Mouse (Mus musculus) naive thymus-derived CD4-positive, alpha-beta T cell, adult 5 months (primary cell): ENCODE results near the gene Slc25a48. TPM values are rescaled to one million over a fixed set of nuclear protein-coding genes. Genes with fewer than 3 reads are reported as not detected.

Source experiments
- polyA plus RNA-seq: library from polyadenylated mRNA; unstranded; fragments of 100-300 nt; shearing (Covaris generic); gene quantifications from one replicate; pipeline ENCODE4 v1.2.1, GENCODE M21; 2017

Gene Slc25a48
- polyA plus RNA-seq = not detected

DNA sequence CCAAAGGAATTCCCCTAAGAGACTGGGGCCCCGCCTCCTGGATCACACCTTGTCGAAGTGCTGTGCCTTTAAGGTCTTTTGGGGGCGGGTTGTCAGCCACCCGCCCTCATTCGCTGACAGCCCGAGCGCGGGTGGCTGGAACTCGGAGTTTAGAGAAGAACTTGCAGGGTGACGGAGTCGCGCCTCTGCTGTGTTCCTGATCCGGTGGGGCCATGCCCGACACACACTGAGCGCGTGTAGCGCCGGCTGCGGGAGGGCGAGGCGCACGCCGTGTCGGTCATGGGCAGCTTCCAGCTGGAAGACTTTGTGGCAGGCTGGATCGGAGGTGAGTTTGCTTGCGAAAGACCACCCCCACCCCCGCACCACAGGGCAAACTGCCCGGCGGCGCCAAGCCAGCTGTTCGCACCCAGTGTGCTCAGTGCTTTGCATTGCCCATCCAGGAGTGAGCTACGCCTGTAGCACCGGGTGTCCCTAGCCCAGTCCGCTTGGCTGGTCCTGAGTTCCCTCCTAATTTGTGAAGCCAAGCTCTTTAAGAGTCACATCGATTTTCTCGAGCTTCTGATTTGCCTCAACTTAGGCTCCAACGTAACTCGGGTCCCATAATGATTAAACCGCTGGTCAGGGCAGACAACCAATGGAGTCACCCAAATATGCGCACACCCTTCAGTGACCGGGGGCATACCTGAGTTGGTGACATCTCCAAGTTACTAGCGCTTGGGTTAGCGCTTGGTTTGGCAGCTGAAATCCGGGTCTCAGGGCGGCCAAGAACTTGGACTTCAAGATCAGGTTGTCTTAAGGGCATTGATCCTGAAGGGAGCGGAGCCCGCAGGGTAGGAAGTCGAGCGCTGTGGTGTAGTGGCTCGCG is at the start of gene Slc25a48:
Gene Slc25a48 (plus strand): TSS at position 145 of the 865 bp plus-strand sequence.

DNA sequence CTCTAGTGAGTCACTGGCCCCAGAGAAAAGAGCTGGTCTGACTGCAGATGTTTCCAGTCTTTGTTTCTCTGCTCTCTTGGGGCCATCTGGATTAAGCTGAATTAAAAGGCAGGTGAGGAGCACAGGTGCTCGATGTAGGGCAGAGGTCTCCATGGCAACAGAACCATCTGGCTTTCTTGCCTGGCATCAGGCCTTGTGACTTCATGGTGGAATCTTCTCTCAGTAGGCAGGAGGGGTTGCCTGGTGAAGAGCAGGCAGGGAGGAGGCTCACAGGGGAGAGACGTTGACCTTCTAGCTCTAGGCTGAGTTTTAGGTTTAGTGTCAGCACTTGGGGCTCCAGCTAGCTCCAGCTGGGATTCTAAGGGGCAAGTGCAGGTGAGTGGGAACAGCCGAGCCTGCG is 11.8 kb upstream of the Slc25a48 start, which contains the start of gene Gm3045:
Gene Gm3045 (plus strand): TSS at position 230 of the 400 bp plus-strand sequence.

GRCm38 (mm10) chr13:56482146-56482545 is 44.0 kb downstream of the Slc25a48 start, which contains the start of gene Il9:
Gene Il9 (minus strand): TSS chr13:56482246.

GRCm38 (mm10) chr13:56522081-56522820 is 84.1 kb downstream of the Slc25a48 start, which contains the start of gene Fbxl21:
Gene Fbxl21 (plus strand): TSS chr13:56522472.

Other genes with a start within 250 kb of the Slc25a48 start
- gene Neurog1, start 186.2 kb upstream of the Slc25a48 start, polyA plus RNA-seq = not detected
- gene Cxcl14, start 141.8 kb upstream of the Slc25a48 start, polyA plus RNA-seq = not detected
- gene Gm3045, start 11.8 kb upstream of the Slc25a48 start, polyA plus RNA-seq = not detected
- not detected for gene Il9, start 43.9 kb downstream of the Slc25a48 start, polyA plus RNA-seq
- 0.22 TPM for gene Fbxl21, start 84.1 kb downstream of the Slc25a48 start, polyA plus RNA-seq
- gene Lect2, start 110.1 kb downstream of the Slc25a48 start, polyA plus RNA-seq = not detected
- not detected for gene Tgfbi, start 171.2 kb downstream of the Slc25a48 start, polyA plus RNA-seq